Mouse (Mus musculus): ENCODE results near the gene Pik3r1. TPM values are rescaled to one million over a fixed set of nuclear protein-coding genes. Genes with fewer than 3 reads are reported as not detected.

The Pik3r1 gene
- polyA plus RNA-seq, 1 experiment from 2014 or later = 18.5 TPM

DNA sequence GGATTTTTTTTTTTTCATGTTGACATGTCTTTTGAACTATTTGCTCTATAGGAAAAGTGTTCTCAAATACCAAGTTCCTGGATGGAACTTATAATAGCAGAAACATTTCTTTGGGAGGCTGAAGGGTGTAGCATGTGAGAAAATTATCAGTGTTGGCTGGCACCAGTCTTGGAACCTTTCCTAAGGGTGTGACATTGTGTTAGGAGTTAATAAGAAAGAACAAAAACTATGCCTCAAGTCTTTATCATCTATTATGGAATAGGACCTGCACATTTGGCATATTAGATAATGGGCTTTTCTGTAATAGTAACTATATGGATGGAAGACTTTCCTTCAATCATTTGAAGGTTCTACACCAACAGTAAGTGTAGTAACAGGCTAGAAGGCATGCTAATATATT is 134.4 kb downstream of the Pik3r1 start:
- H3K9ac ChIP-seq (replicated peaks) = no peak overlapping the region
- DNase-seq = no peak
- H3K27ac ChIP-seq (ENCODE audit: low read depth) = no peak overlapping the region
- ATAC-seq = no peak
- TF ChIP-seq EP300 (IDR thresholded peaks at IDR 0.05; ENCODE audit: low read depth) = no peak; the same call in 1 of the 2 replicates
- no peak for TF ChIP-seq CTCF (IDR thresholded peaks at IDR 0.05; ENCODE audit: low read depth)
- no peaks in the 10 kb centered on the region for H3K27me3 ChIP-seq (ENCODE audit: insufficient read depth, low read length)
- no peak overlapping the region for H3K4me2 ChIP-seq (ENCODE audit: low read depth, low read length)
- no peaks in the 10 kb centered on the region for H3K36me3 ChIP-seq (replicated peaks; ENCODE audit: insufficient read depth, low read length)
- H3K9me3 ChIP-seq (ENCODE audit: low read length) = no peaks in the 10 kb centered on the region
- H3K4me1 ChIP-seq (ENCODE audit: insufficient read depth) = peaks cover 11% of the 10 kb centered on the region
- H3K4me3 ChIP-seq (ENCODE audit: low read depth, low read length) = no peak overlapping the region

DNA sequence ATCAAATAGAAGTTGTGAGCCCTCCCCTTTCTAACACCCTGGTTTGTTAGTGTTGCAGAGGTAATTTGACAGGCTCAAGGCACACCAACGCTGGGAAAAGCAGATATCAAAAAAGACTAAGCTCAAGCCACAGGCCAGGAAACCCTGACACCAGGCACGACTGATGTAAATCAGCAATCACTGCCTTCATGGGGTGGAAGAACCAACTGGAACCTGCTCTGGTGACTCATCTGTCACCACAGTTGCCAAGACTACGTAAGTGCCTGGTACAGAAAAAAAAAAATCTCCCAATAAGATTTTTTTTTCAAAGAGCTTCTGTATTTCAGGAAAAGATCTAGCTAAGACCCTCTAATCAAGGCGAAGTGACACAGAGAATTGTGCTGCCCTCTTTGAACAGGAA is 135.2 kb downstream of the Pik3r1 start:
- Histone ChIP-seq H3K27ac (ENCODE audit: low read depth) (no peak overlapping the region), H3K4me3 (ENCODE audit: low read depth, low read length) (no peak overlapping the region), H3K36me3 (replicated peaks; ENCODE audit: insufficient read depth, low read length) (no peaks in the 10 kb centered on the region), H3K27me3 (ENCODE audit: insufficient read depth, low read length) (no peaks in the 10 kb centered on the region), H3K4me2 (ENCODE audit: low read depth, low read length) (no peak overlapping the region), H3K9ac (replicated peaks) (no peak overlapping the region), H3K9me3 (ENCODE audit: low read length) (no peaks in the 10 kb centered on the region), H3K4me1 (ENCODE audit: insufficient read depth) (peaks cover 11% of the 10 kb centered on the region)
- DNase-seq (no peak), ATAC-seq (no peak)
- WGBS (ENCODE audit: insufficient replicate concordance) = 54% methylated on average over 4 of the region's 4 CpGs
- no peak for TF ChIP-seq EP300 (IDR thresholded peaks at IDR 0.05; ENCODE audit: low read depth)
- no peak for TF ChIP-seq CTCF (IDR thresholded peaks at IDR 0.05; ENCODE audit: low read depth)

DNA sequence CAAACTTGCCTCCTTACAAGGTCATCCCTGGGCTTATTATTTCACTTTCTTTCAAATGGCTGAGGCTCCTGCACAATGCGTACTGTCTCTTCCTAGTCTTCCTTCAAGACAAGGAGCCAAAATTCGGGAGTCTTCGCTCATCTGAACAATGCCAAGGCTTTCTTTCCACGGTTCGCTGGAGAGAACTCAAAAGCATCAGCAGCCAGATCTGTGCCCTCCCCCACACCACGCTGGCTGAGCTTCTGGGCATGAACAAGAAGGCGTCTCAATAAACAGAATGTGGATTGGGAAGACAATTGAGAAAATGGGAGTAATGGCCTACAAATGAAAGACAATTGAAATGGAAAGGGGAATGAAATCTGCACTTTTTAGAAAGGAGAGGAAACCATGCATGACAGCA is 136.5 kb downstream of the Pik3r1 start:
- no peaks in the 10 kb centered on the region for H3K9me3 ChIP-seq (ENCODE audit: low read length)
- H3K4me1 ChIP-seq (ENCODE audit: insufficient read depth) = peaks cover 11% of the 10 kb centered on the region
- H3K27me3 ChIP-seq (ENCODE audit: insufficient read depth, low read length) = no peaks in the 10 kb centered on the region
- ATAC-seq = no peak
- no peak overlapping the region for H3K9ac ChIP-seq (replicated peaks)
- H3K4me2 ChIP-seq (ENCODE audit: low read depth, low read length) = no peak overlapping the region
- TF ChIP-seq EP300 (IDR thresholded peaks at IDR 0.05; ENCODE audit: low read depth) = no peak
- TF ChIP-seq CTCF (IDR thresholded peaks at IDR 0.05; ENCODE audit: low read depth) = no peak
- no peak for DNase-seq
- H3K27ac ChIP-seq (ENCODE audit: low read depth) = no peak overlapping the region
- H3K4me3 ChIP-seq (ENCODE audit: low read depth, low read length) = no peak overlapping the region
- no peaks in the 10 kb centered on the region for H3K36me3 ChIP-seq (replicated peaks; ENCODE audit: insufficient read depth, low read length)
- WGBS (ENCODE audit: insufficient replicate concordance) = 86% methylated on average over 7 of the region's 7 CpGs

Data from liver, postnatal 0 days (tissue).